Comparison of ENCODE assay signal across 25 mouse cellular contexts in genomic region chr11:51759941-51760657, GRCm38 (mm10). TPM values are rescaled to one million over a fixed set of nuclear protein-coding genes. Genes with fewer than 3 reads are reported as not detected.
DNase-seq lines count a peak whose midpoint lies in the region; ATAC-seq and TF ChIP-seq lines count a peak whose summit lies in the region.
"Had no signal": no experiment of that assay in that cellular context is flagged by ENCODE, and none has a peak within 500 bp of the region (broad histone marks: within the 10 kb centered on the region; RNA-seq: fewer than 3 reads in every experiment).

No protein-coding gene starts in this region.

- no peak for TF ChIP-seq POLR2A in small intestine, adult 2 months (IDR thresholded peaks at IDR 0.05; ENCODE audit: low read depth, low read length)

- peaks cover 10% of the 10 kb centered on the region; the same call in 1 of the 2 replicates for H3K4me1 ChIP-seq in brown adipose tissue, adult 24 weeks (ENCODE audit: control insufficient read depth, insufficient read depth, insufficient read length, low read length)
- H3K4me1 ChIP-seq in lung, postnatal 0 days (ENCODE audit: insufficient read depth, low read depth, low read length) = peaks cover 13% of the 10 kb centered on the region; the same call in 1 of the 2 replicates
- H3K4me1 ChIP-seq in small intestine, adult 2 months (ENCODE audit: control insufficient read depth, insufficient read depth, insufficient read length, low read length) = peaks cover 11% of the 10 kb centered on the region; the same call in 1 of the 2 replicates
- peaks cover 14% of the 10 kb centered on the region for H3K4me1 ChIP-seq in midbrain, embryonic 11.5 days (ENCODE audit: control insufficient read depth, insufficient read depth, low read length)

- H3K4me3 ChIP-seq in brown adipose tissue, adult 24 weeks (ENCODE audit: insufficient read depth, low read depth, low read length) = no peak overlapping the region
- no peak overlapping the region for H3K4me3 ChIP-seq in lung, postnatal 0 days (ENCODE audit: low read depth, low read length)
- H3K4me3 ChIP-seq in small intestine, adult 2 months (ENCODE audit: low read depth, low read length) = no peak overlapping the region
- no peak overlapping the region for H3K4me3 ChIP-seq in midbrain, embryonic 11.5 days (ENCODE audit: low read depth, low read length)
- H3K4me3 ChIP-seq: embryonic facial prominence, embryonic 15.5 days; gastrocnemius, adult 2 months; heart, embryonic 15.5 days; kidney, embryonic 15.5 days; left cerebral cortex, adult 2 months; limb, embryonic 15.5 days; midbrain, embryonic 10.5 days had no signal

- H3K27me3 ChIP-seq in lung, postnatal 0 days (replicated peaks; ENCODE audit: insufficient read depth, low read length) = no peaks in the 10 kb centered on the region
- H3K27me3 ChIP-seq in small intestine, adult 2 months (ENCODE audit: control insufficient read depth, insufficient read depth, low read length) = no peaks in the 10 kb centered on the region
- H3K27me3 ChIP-seq in midbrain, embryonic 11.5 days (ENCODE audit: control insufficient read depth, insufficient read depth, low read length) = no peaks in the 10 kb centered on the region

- 58% methylated on average over 6 of the region's 6 CpGs for WGBS in lung, postnatal 0 days
- WGBS in small intestine, adult 2 months = 40% methylated on average over 6 of the region's 6 CpGs
- 89% methylated on average over 6 of the region's 6 CpGs for WGBS in midbrain, embryonic 11.5 days

- no peaks in the 10 kb centered on the region for H3K36me3 ChIP-seq in lung, postnatal 0 days (ENCODE audit: insufficient read depth, low read length)
- H3K36me3 ChIP-seq in small intestine, adult 2 months (ENCODE audit: control insufficient read depth, insufficient read depth, low read length) = no peaks in the 10 kb centered on the region
- no peaks in the 10 kb centered on the region for H3K36me3 ChIP-seq in midbrain, embryonic 11.5 days (ENCODE audit: control insufficient read depth, insufficient read depth, low read length)
- H3K36me3 ChIP-seq: embryonic facial prominence, embryonic 15.5 days; heart, embryonic 15.5 days; kidney, embryonic 15.5 days; limb, embryonic 15.5 days; midbrain, embryonic 10.5 days had no signal

- H3K9me3 ChIP-seq in lung, postnatal 0 days (ENCODE audit: low read length) = no peaks in the 10 kb centered on the region
- H3K9me3 ChIP-seq in midbrain, embryonic 11.5 days (ENCODE audit: control insufficient read depth, low read length) = no peaks in the 10 kb centered on the region
- H3K9me3 ChIP-seq: embryonic facial prominence, embryonic 15.5 days; heart, embryonic 15.5 days; kidney, embryonic 15.5 days; limb, embryonic 15.5 days; midbrain, embryonic 10.5 days had no signal

- H3K4me2 ChIP-seq in lung, postnatal 0 days (replicated peaks; ENCODE audit: low read depth, low read length) = no peak overlapping the region
- H3K4me2 ChIP-seq in midbrain, embryonic 11.5 days = no peak overlapping the region
- H3K4me2 ChIP-seq: embryonic facial prominence, embryonic 15.5 days; heart, embryonic 15.5 days; hindbrain, embryonic 14.5 days; kidney, embryonic 15.5 days; limb, embryonic 15.5 days; lung, embryonic 14.5 days had no signal

- no peak for ATAC-seq in CD4-positive, CD25-positive, alpha-beta regulatory T cell, adult 4 months
- peak; percentile 62 for ATAC-seq in lung, postnatal 0 days
- no peak for ATAC-seq in midbrain, embryonic 11.5 days (ENCODE audit: low FRiP score)
- ATAC-seq: forebrain, embryonic 14.5 days had no signal

- no peak for TF ChIP-seq CTCF in lung, postnatal 0 days (IDR thresholded peaks at IDR 0.05)
- no peak for TF ChIP-seq CTCF in small intestine, adult 2 months (IDR thresholded peaks at IDR 0.05; ENCODE audit: extremely low read depth, insufficient read length, insufficient replicate concordance, low read depth, low read length)

- no peak overlapping the region for H3K9ac ChIP-seq in lung, postnatal 0 days (replicated peaks; ENCODE audit: low read depth)
- H3K9ac ChIP-seq in midbrain, embryonic 11.5 days (ENCODE audit: low read length) = no peak overlapping the region
- H3K9ac ChIP-seq: embryonic facial prominence, embryonic 15.5 days; heart, embryonic 15.5 days; hindbrain, embryonic 14.5 days; kidney, embryonic 15.5 days; limb, embryonic 15.5 days; lung, embryonic 14.5 days had no signal

- TF ChIP-seq EP300 in lung, postnatal 0 days (IDR thresholded peaks at IDR 0.05) = peak; percentile 77

- peak overlapping the region; percentile 90 for H3K27ac ChIP-seq in brown adipose tissue, adult 24 weeks (replicated peaks; ENCODE audit: low read depth, low read length)
- H3K27ac ChIP-seq in lung, postnatal 0 days (ENCODE audit: low read length) = peak overlapping the region; percentile 47
- H3K27ac ChIP-seq in small intestine, adult 2 months (ENCODE audit: insufficient read depth, low read depth, low read length) = peak overlapping the region; percentile 68; the same call in 1 of the 2 replicates
- no peak overlapping the region for H3K27ac ChIP-seq in midbrain, embryonic 11.5 days (ENCODE audit: low read depth, low read length)
- H3K27ac ChIP-seq: embryonic facial prominence, embryonic 15.5 days; gastrocnemius, adult 2 months; heart, embryonic 15.5 days; hindbrain, embryonic 14.5 days; kidney, embryonic 15.5 days; left cerebral cortex, adult 2 months; limb, embryonic 15.5 days; midbrain, embryonic 10.5 days had no signal

- DNase-seq in CD4-positive, CD25-positive, alpha-beta regulatory T cell, adult 2 months (ENCODE audit: low read depth, low spot score) = peak; percentile 26
- DNase-seq in lung, postnatal 0 days (ENCODE audit: low spot score) = peak; percentile 80
- DNase-seq in midbrain, embryonic 11.5 days (ENCODE audit: low spot score, missing footprints) = no peak
- DNase-seq in kidney, postnatal 4 days = no peak
- no peak for DNase-seq in embryo, embryonic 11 days
- DNase-seq: adrenal gland, postnatal 10 days; cerebellum, adult 8-10 months; cerebellum, postnatal 36 days; gastrocnemius, adult 2 months; heart, postnatal 4 days; left cerebral cortex, postnatal 4 days; lung, embryonic 14.5 days; spleen, adult 18-20 months; thymus, postnatal 14 days had no signal

RNA-seq across cellular contexts. Expression of gene Sec24a, which starts 3.3 kb away (rescaled TPM):
- polyA plus RNA-seq in CD4-positive, CD25-positive, alpha-beta regulatory T cell, adult 4 months (2017; shearing (Covaris generic)) = 10 to 100 TPM; 18.2 to 27.0 TPM
- polyA plus RNA-seq in brown adipose tissue, adult 24 weeks (2012; ENCODE audit: insufficient read depth, insufficient read length, missing spikeins) = 8.8 and 12.5 TPM in 2 replicates
- 10.3 and 10.5 TPM in 2 replicates for polyA plus RNA-seq in lung, postnatal 0 days (2015; fragmentation: Nextera tagmentation; extraction: Ambion mirVana)
- polyA plus RNA-seq in small intestine, adult 2 months (2012; rRNA removed) = 36.6 and 56.9 TPM in 2 replicates
- polyA plus RNA-seq in midbrain, embryonic 11.5 days (2014; fragmentation: Nextera tagmentation; extraction: Ambion mirVana) = 13.0 and 14.5 TPM in 2 replicates

RNA-seq across cellular contexts. Expression of gene Sar1b, which starts 3.4 kb away (rescaled TPM):
- polyA plus RNA-seq in CD4-positive, CD25-positive, alpha-beta regulatory T cell, adult 4 months (2017; shearing (Covaris generic)) = 100 to 1,000 TPM; 128 to 129 TPM
- polyA plus RNA-seq in brown adipose tissue, adult 24 weeks (2012; ENCODE audit: insufficient read depth, insufficient read length, missing spikeins) = 158 and 181 TPM in 2 replicates
- 121 and 125 TPM in 2 replicates for polyA plus RNA-seq in lung, postnatal 0 days (2015; fragmentation: Nextera tagmentation; extraction: Ambion mirVana)
- 11.4 and 19.9 TPM in 2 replicates for polyA plus RNA-seq in small intestine, adult 2 months (2012; rRNA removed)
- 128 and 141 TPM in 2 replicates for polyA plus RNA-seq in midbrain, embryonic 11.5 days (2014; fragmentation: Nextera tagmentation; extraction: Ambion mirVana)

Comparison
In these comparisons a context has a peak if more than half of its experiments do, and no peak if none do; other contexts are left out.
1. DNase-seq: peak in CD4-positive, CD25-positive, alpha-beta regulatory T cell, adult 2 months (single experiment) and lung, postnatal 0 days (single experiment); none in midbrain, embryonic 11.5 days (single experiment), kidney, postnatal 4 days (0 of 2) and embryo, embryonic 11 days (single experiment).